8 mouse cellular contexts compared by ENCODE assay signal in the genomic region with DNA sequence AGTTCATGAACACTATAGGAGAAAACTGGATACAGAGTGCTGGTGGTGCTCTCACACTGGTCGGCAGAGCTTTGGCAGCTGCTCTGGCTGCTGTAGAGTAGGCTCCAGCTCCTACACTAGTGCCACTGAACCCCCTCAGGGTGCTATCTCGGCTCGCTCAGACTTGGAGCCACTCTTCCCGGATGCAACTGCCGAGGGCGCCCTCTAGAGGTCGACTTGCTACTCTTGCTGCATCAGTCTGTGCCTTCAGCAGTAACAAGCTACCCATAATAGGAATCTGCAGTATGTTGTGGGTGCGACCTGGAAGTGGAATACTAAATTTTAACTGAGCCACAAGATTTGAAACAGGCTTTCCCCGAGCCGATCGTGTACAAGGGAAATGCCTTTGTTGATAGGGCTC. TPM values are rescaled to one million over a fixed set of nuclear protein-coding genes. Genes with fewer than 3 reads are reported as not detected.
DNase-seq lines count a peak whose midpoint lies in the region; ATAC-seq lines count a peak whose summit lies in the region.

No protein-coding gene starts in this region.

- DNase-seq in midbrain, embryonic 10.5 days (ENCODE audit: low spot score): peak; percentile 74
- peak; percentile 44 for DNase-seq in c-Kit-negative CD71-positive TER-119-positive erythroid progenitor cells, embryonic 14.5 days (ENCODE audit: low read depth, low spot score)
- DNase-seq in gastrocnemius, adult 18-20 months (ENCODE audit: low spot score): peak; percentile 50
- DNase-seq in liver, embryonic 11.5 days (ENCODE audit: low spot score): peak; percentile 84
- DNase-seq in ovary, postnatal 14 days (ENCODE audit: low spot score): peak; percentile 63
- DNase-seq in thymus, postnatal 0 days (ENCODE audit: low spot score): peak; percentile 85

- no peak overlapping the region for H3K4me2 ChIP-seq in midbrain, embryonic 15.5 days
- H3K4me2 ChIP-seq in kidney, embryonic 15.5 days: no peak overlapping the region
- no peak overlapping the region for H3K4me2 ChIP-seq in liver, embryonic 11.5 days

- H3K27ac ChIP-seq in midbrain, embryonic 10.5 days (replicated peaks): no peak overlapping the region
- H3K27ac ChIP-seq in midbrain, embryonic 15.5 days: no peak overlapping the region
- H3K27ac ChIP-seq in kidney, embryonic 15.5 days: no peak overlapping the region
- no peak overlapping the region for H3K27ac ChIP-seq in liver, embryonic 11.5 days (ENCODE audit: low read depth, low read length)

- WGBS in midbrain, embryonic 10.5 days: 16% methylated on average over 11 of the region's 11 CpGs
- 20% methylated on average over 11 of the region's 11 CpGs for WGBS in midbrain, embryonic 15.5 days
- 17% methylated on average over 11 of the region's 11 CpGs for WGBS in kidney, embryonic 15.5 days
- 8% methylated on average over 11 of the region's 11 CpGs for WGBS in liver, embryonic 11.5 days

- H3K36me3 ChIP-seq in midbrain, embryonic 10.5 days: no peaks in the 10 kb centered on the region
- H3K36me3 ChIP-seq in midbrain, embryonic 15.5 days (replicated peaks): no peaks in the 10 kb centered on the region
- H3K36me3 ChIP-seq in kidney, embryonic 15.5 days: no peaks in the 10 kb centered on the region
- no peaks in the 10 kb centered on the region for H3K36me3 ChIP-seq in liver, embryonic 11.5 days (ENCODE audit: control insufficient read depth, insufficient read depth, low read length)

- no peaks in the 10 kb centered on the region for H3K27me3 ChIP-seq in midbrain, embryonic 10.5 days (ENCODE audit: low read depth, poor library complexity, severe bottlenecking)
- no peaks in the 10 kb centered on the region for H3K27me3 ChIP-seq in midbrain, embryonic 15.5 days (replicated peaks)
- no peaks in the 10 kb centered on the region; the same call in 1 of the 2 replicates for H3K27me3 ChIP-seq in kidney, embryonic 15.5 days
- H3K27me3 ChIP-seq in liver, embryonic 11.5 days (replicated peaks; ENCODE audit: control insufficient read depth, insufficient read depth, low read length): no peaks in the 10 kb centered on the region

- no peak overlapping the region for H3K4me3 ChIP-seq in midbrain, embryonic 10.5 days
- H3K4me3 ChIP-seq in midbrain, embryonic 15.5 days: no peak overlapping the region
- no peak overlapping the region for H3K4me3 ChIP-seq in kidney, embryonic 15.5 days (replicated peaks)
- no peak overlapping the region for H3K4me3 ChIP-seq in liver, embryonic 11.5 days (ENCODE audit: low read depth, low read length)

- H3K4me1 ChIP-seq in midbrain, embryonic 10.5 days: 0 out of 2 replicates have a peak, but pooled peaks cover 2% of the 10 kb centered on the region
- no peaks in the 10 kb centered on the region for H3K4me1 ChIP-seq in midbrain, embryonic 15.5 days
- H3K4me1 ChIP-seq in kidney, embryonic 15.5 days: peaks cover 8% of the 10 kb centered on the region; the same call in 1 of the 2 replicates
- no peaks in the 10 kb centered on the region; the same call in 1 of the 2 replicates for H3K4me1 ChIP-seq in liver, embryonic 11.5 days (replicated peaks; ENCODE audit: control insufficient read depth, insufficient read depth, low read length)

- no peaks in the 10 kb centered on the region for H3K9me3 ChIP-seq in midbrain, embryonic 10.5 days (replicated peaks)
- H3K9me3 ChIP-seq in midbrain, embryonic 15.5 days: no peaks in the 10 kb centered on the region
- no peaks in the 10 kb centered on the region for H3K9me3 ChIP-seq in kidney, embryonic 15.5 days (replicated peaks)
- H3K9me3 ChIP-seq in liver, embryonic 11.5 days (ENCODE audit: control insufficient read depth, low read length): no peaks in the 10 kb centered on the region

- H3K9ac ChIP-seq in midbrain, embryonic 15.5 days: no peak overlapping the region
- H3K9ac ChIP-seq in kidney, embryonic 15.5 days: no peak overlapping the region
- no peak overlapping the region for H3K9ac ChIP-seq in liver, embryonic 11.5 days (ENCODE audit: low read depth, low read length)

- ATAC-seq in midbrain, embryonic 15.5 days (replicated peaks): no peak
- 0 out of 2 replicates have a peak, but pooled peaks have one; percentile 29 for ATAC-seq in kidney, embryonic 15.5 days (replicated peaks; ENCODE audit: low FRiP score)
- peak; percentile 79 for ATAC-seq in liver, embryonic 11.5 days (replicated peaks; ENCODE audit: low FRiP score)

RNA-seq across cellular contexts. Expression of a gene that starts 40.5 kb away (rescaled TPM):
- 7.6 and 7.9 TPM in 2 replicates for polyA plus RNA-seq in midbrain, embryonic 10.5 days (2016; fragmentation: Nextera tagmentation; extraction: Ambion mirVana)
- polyA plus RNA-seq in midbrain, embryonic 15.5 days (2015; fragmentation: Nextera tagmentation; extraction: Ambion mirVana): 19.6 and 22.1 TPM in 2 replicates
- total RNA-seq in gastrocnemius, adult 18-20 months (2021): 10 to 100 TPM; 55.6 to 59.9 TPM
- polyA plus RNA-seq in kidney, embryonic 15.5 days (2015; fragmentation: Nextera tagmentation; extraction: Ambion mirVana): 23.2 and 23.4 TPM in 2 replicates
- 53.3 and 62.0 TPM in 2 replicates for polyA plus RNA-seq in liver, embryonic 11.5 days (2014; fragmentation: Nextera tagmentation; extraction: Ambion mirVana)
- 16.5 and 16.8 TPM in 2 replicates for polyA plus RNA-seq in thymus, postnatal 0 days (2015; fragmentation: Nextera tagmentation; extraction: Ambion mirVana)
